Mouse (Mus musculus): Measurements from ENCODE around the gene Heatr5b.
"Not testable (repeated sequence)": the region's sequence is repeated elsewhere in the genome, so short reads cannot be mapped to it uniquely, and the experiment has no call there.

Heatr5b gene

GRCm38 (mm10) chr17:78834856-78835835 lies at the start of gene Heatr5b, which contains the start of gene Gpatch11:
Gene Heatr5b, minus strand, starts transcription at chr17:78835364.
Gene Gpatch11, plus strand, starts transcription at chr17:78835567.
- DNase-seq (ENCODE audit: low spot score in 2 of 2) = peak; percentile 96

- no peak for DNase-seq (ENCODE audit: low spot score in 2 of 2)
Observed at GRCm38 (mm10) chr17:78883291-78883690, 48.1 kb upstream of the Heatr5b start.

GRCm38 (mm10) chr17:78882401-78883112 lies 47.4 kb upstream of the Heatr5b start, which contains the start of gene Eif2ak2:
Gene Eif2ak2, minus strand, starts transcription at chr17:78882573.
- peak; percentile 54 to 55 for DNase-seq (ENCODE audit: low spot score in 2 of 2)

- DNase-seq (ENCODE audit: low spot score in 2 of 2) = no peak
Observed at GRCm38 (mm10) chr17:78881878-78882304, 46.7 kb upstream of the Heatr5b start.

- no peak for DNase-seq (ENCODE audit: low spot score in 2 of 2)
Observed at GRCm38 (mm10) chr17:78873886-78874285, 38.7 kb upstream of the Heatr5b start.

- DNase-seq (ENCODE audit: low spot score in 2 of 2) = no peak
Observed at GRCm38 (mm10) chr17:78856243-78856642, 21.1 kb upstream of the Heatr5b start.

GRCm38 (mm10) chr17:78842271-78842928 lies 7.2 kb upstream of the Heatr5b start:
- DNase-seq (ENCODE audit: low spot score in 2 of 2) = no peak

GRCm38 (mm10) chr17:78836056-78836455 lies 892 bp upstream of the Heatr5b start:
- no peak for DNase-seq (ENCODE audit: low spot score in 2 of 2)

- no peak for DNase-seq (ENCODE audit: low spot score in 2 of 2)
Observed at GRCm38 (mm10) chr17:78824346-78824745, 10.8 kb downstream of the Heatr5b start.

- DNase-seq (ENCODE audit: low spot score in 2 of 2) = no peak
Observed at GRCm38 (mm10) chr17:78809582-78809981, 25.6 kb downstream of the Heatr5b start.

- no peak for DNase-seq (ENCODE audit: low spot score in 2 of 2)
Observed at GRCm38 (mm10) chr17:78809019-78809418, 26.1 kb downstream of the Heatr5b start.

GRCm38 (mm10) chr17:78797222-78797621 lies 37.9 kb downstream of the Heatr5b start:
- no peak for DNase-seq (ENCODE audit: low spot score in 2 of 2)

- DNase-seq (ENCODE audit: low spot score in 2 of 2) = no peak
Observed at GRCm38 (mm10) chr17:78794390-78794789, 40.8 kb downstream of the Heatr5b start.

- DNase-seq (ENCODE audit: low spot score in 2 of 2) = no peak
Observed at GRCm38 (mm10) chr17:78792122-78792521, 43.0 kb downstream of the Heatr5b start.

- no peak for DNase-seq (ENCODE audit: low spot score in 2 of 2)
Observed at GRCm38 (mm10) chr17:78791690-78792070, 43.5 kb downstream of the Heatr5b start.

GRCm38 (mm10) chr17:78791068-78791689 lies 44.0 kb downstream of the Heatr5b start:
- no peak for DNase-seq (ENCODE audit: low spot score in 2 of 2)

- not testable (repeated sequence) for DNase-seq (ENCODE audit: low spot score in 2 of 2)
Observed at GRCm38 (mm10) chr17:78788273-78788672, 46.9 kb downstream of the Heatr5b start.

- no peak for DNase-seq (ENCODE audit: low spot score in 2 of 2)
Observed at GRCm38 (mm10) chr17:78778765-78779164, 56.4 kb downstream of the Heatr5b start.

GRCm38 (mm10) chr17:78772317-78772716 lies 62.8 kb downstream of the Heatr5b start:
- DNase-seq (ENCODE audit: low spot score in 2 of 2) = no peak

GRCm38 (mm10) chr17:78770932-78771331 lies 64.2 kb downstream of the Heatr5b start:
- DNase-seq (ENCODE audit: low spot score in 2 of 2) = no peak

- DNase-seq (ENCODE audit: low spot score in 2 of 2) = no peak
Observed at GRCm38 (mm10) chr17:78769341-78769740, 65.8 kb downstream of the Heatr5b start.

Data from frontal cortex, postnatal 36 days (tissue).